Mouse (Mus musculus): ENCODE measurements around the gene Prpsap1. TPM values are rescaled to one million over a fixed set of nuclear protein-coding genes. Genes with fewer than 3 reads are reported as not detected.

Prpsap1 gene
- total RNA-seq (2021): 10 to 100 TPM; 45.3 to 45.8 TPM

- peak; percentile 60 to 68 for DNase-seq
- intact Hi-C loops (cut with DNase I): no loop called here
These were observed at the start of gene Prpsap1 for GRCm38 (mm10) chr11:116493795-116494252. Prpsap1 (minus strand) TSS chr11:116494202.

- intact Hi-C loops (cut with DNase I): no loop called here
- DNase-seq: peak; percentile 42 to 69
These were observed 49.1 kb upstream of the Prpsap1 start for GRCm38 (mm10) chr11:116543110-116543509.

- intact Hi-C loops (cut with DNase I): no loop called here
- DNase-seq: no peak
These were observed 47.2 kb upstream of the Prpsap1 start for GRCm38 (mm10) chr11:116541183-116541582.

GRCm38 (mm10) chr11:116538142-116538735 is 44.2 kb upstream of the Prpsap1 start:
- intact Hi-C loops (cut with DNase I): no loop called here
- no peak for DNase-seq

GRCm38 (mm10) chr11:116537388-116537787 is 43.4 kb upstream of the Prpsap1 start:
- intact Hi-C loops (cut with DNase I): no loop called here
- no peak for DNase-seq

GRCm38 (mm10) chr11:116536685-116537084 is 42.7 kb upstream of the Prpsap1 start:
- intact Hi-C loops (cut with DNase I): no loop called here
- no peak for DNase-seq

- DNase-seq: peak; percentile 84 to 90
- intact Hi-C loops (cut with DNase I): loop anchor here (1.0 kb wide), 1 partner anchor 33 kb away; no protein-coding TSS in a partner anchor
These were observed 40.3 kb upstream of the Prpsap1 start for GRCm38 (mm10) chr11:116534154-116534865.

- intact Hi-C loops (cut with DNase I): loop anchor here (1.0 kb wide), 1 partner anchor 32 kb away; no protein-coding TSS in a partner anchor
These were observed 39.5 kb upstream of the Prpsap1 start for GRCm38 (mm10) chr11:116533341-116534153.

GRCm38 (mm10) chr11:116532810-116533338 is 38.9 kb upstream of the Prpsap1 start:
- intact Hi-C loops (cut with DNase I): no loop called here
- DNase-seq: peak; percentile 84

More at GRCm38 (mm10) chr11:116533341-116534153, 39.5 kb upstream of the Prpsap1 start:
- DNase-seq: peak; percentile 42 to 58

GRCm38 (mm10) chr11:116532262-116532809 is 38.3 kb upstream of the Prpsap1 start:
- DNase-seq: peak in 1 of 2 experiments; percentile 54
- intact Hi-C loops (cut with DNase I): no loop called here

GRCm38 (mm10) chr11:116531371-116532191 is 37.6 kb upstream of the Prpsap1 start:
- peak; percentile 30 to 41 for DNase-seq
- intact Hi-C loops (cut with DNase I): no loop called here

- intact Hi-C loops (cut with DNase I): no loop called here
These were observed 36.5 kb upstream of the Prpsap1 start, which contains the start of gene Sphk1 for GRCm38 (mm10) chr11:116530187-116531147. Sphk1 (plus strand) TSS chr11:116530925.

GRCm38 (mm10) chr11:116528636-116529320 is 34.8 kb upstream of the Prpsap1 start:
- intact Hi-C loops (cut with DNase I): no loop called here
- DNase-seq: no peak

More at GRCm38 (mm10) chr11:116530187-116531147, 36.5 kb upstream of the Prpsap1 start, which contains the start of gene Sphk1:
- DNase-seq: no peak

- intact Hi-C loops (cut with DNase I): no loop called here
- peak; percentile 72 for DNase-seq
These were observed 29.7 kb upstream of the Prpsap1 start for GRCm38 (mm10) chr11:116523699-116524189.

GRCm38 (mm10) chr11:116522886-116523698 is 29.1 kb upstream of the Prpsap1 start:
- intact Hi-C loops (cut with DNase I): no loop called here
- DNase-seq: peak; percentile 70 to 73

GRCm38 (mm10) chr11:116522046-116522445 is 28.0 kb upstream of the Prpsap1 start:
- intact Hi-C loops (cut with DNase I): no loop called here

GRCm38 (mm10) chr11:116521143-116521542 is 27.1 kb upstream of the Prpsap1 start:
- DNase-seq: no peak
- intact Hi-C loops (cut with DNase I): no loop called here

More at GRCm38 (mm10) chr11:116522046-116522445, 28.0 kb upstream of the Prpsap1 start:
- no peak for DNase-seq
